Mouse (Mus musculus): ENCODE measurements around the gene Pbx2. TPM values are rescaled to one million over a fixed set of nuclear protein-coding genes. Genes with fewer than 3 reads are reported as not detected.

The Pbx2 gene
- total and polyA plus RNA-seq, 2 experiments from 2014 or later, result 9.6 to 95.6 TPM

GRCm38 (mm10) chr17:34555483-34555882 is 35.6 kb upstream of the Pbx2 start:
- H3K9ac ChIP-seq (replicated peaks; ENCODE audit: low read length, poor library complexity, severe bottlenecking), result no peak overlapping the region
- no peak overlapping the region for H3K4me3 ChIP-seq (ENCODE audit: low read depth, low read length)
- DNase-seq (ENCODE audit: low spot score), result peak; percentile 28
- H3K9me3 ChIP-seq (ENCODE audit: low read length), result no peaks in the 10 kb centered on the region
- H3K27me3 ChIP-seq (ENCODE audit: insufficient read depth, low read length), result 0 out of 2 replicates have a peak, but pooled peaks cover 3% of the 10 kb centered on the region
- 31% methylated on average over 5 of the region's 5 CpGs for WGBS
- H3K4me2 ChIP-seq (ENCODE audit: low read depth, low read length, poor library complexity, severe bottlenecking), result no peak overlapping the region
- no peak overlapping the region for H3K27ac ChIP-seq (ENCODE audit: low read depth, low read length)
- no peaks in the 10 kb centered on the region for H3K36me3 ChIP-seq (ENCODE audit: insufficient read depth, low read length)
- TF ChIP-seq CTCF (IDR thresholded peaks at IDR 0.05), result peak; percentile 87
- H3K4me1 ChIP-seq (ENCODE audit: insufficient read depth, low read length), result no peaks in the 10 kb centered on the region
- ATAC-seq (ENCODE audit: low FRiP score), result no peak

- H3K36me3 ChIP-seq (ENCODE audit: insufficient read depth, low read length), result no peaks in the 10 kb centered on the region
- no peaks in the 10 kb centered on the region for H3K9me3 ChIP-seq (ENCODE audit: low read length)
- H3K4me3 ChIP-seq (ENCODE audit: low read depth, low read length), result no peak overlapping the region
- TF ChIP-seq CTCF (IDR thresholded peaks at IDR 0.05), result no peak
- ATAC-seq (ENCODE audit: low FRiP score) (no peak), DNase-seq (ENCODE audit: low spot score) (no peak)
- 0 out of 2 replicates have a peak, but pooled peaks cover 3% of the 10 kb centered on the region for H3K27me3 ChIP-seq (ENCODE audit: insufficient read depth, low read length)
- H3K4me1 ChIP-seq (ENCODE audit: insufficient read depth, low read length), result no peaks in the 10 kb centered on the region
- WGBS, result 88% methylated on average over 8 of the region's 8 CpGs
- no peak overlapping the region for H3K27ac ChIP-seq (ENCODE audit: low read depth, low read length)
- H3K9ac ChIP-seq (replicated peaks; ENCODE audit: low read length, poor library complexity, severe bottlenecking), result no peak overlapping the region
- H3K4me2 ChIP-seq (ENCODE audit: low read depth, low read length, poor library complexity, severe bottlenecking), result no peak overlapping the region
Observed at GRCm38 (mm10) chr17:34556406-34556805, 34.7 kb upstream of the Pbx2 start.

GRCm38 (mm10) chr17:34557411-34557810 is 33.7 kb upstream of the Pbx2 start:
- no peak overlapping the region for H3K4me2 ChIP-seq (ENCODE audit: low read depth, low read length, poor library complexity, severe bottlenecking)
- ATAC-seq (ENCODE audit: low FRiP score) (no peak), DNase-seq (ENCODE audit: low spot score) (no peak)
- H3K27me3 ChIP-seq (ENCODE audit: insufficient read depth, low read length), result no peaks in the 10 kb centered on the region
- no peak overlapping the region for H3K4me3 ChIP-seq (ENCODE audit: low read depth, low read length)
- H3K4me1 ChIP-seq (ENCODE audit: insufficient read depth, low read length), result no peaks in the 10 kb centered on the region
- no peak for TF ChIP-seq CTCF (IDR thresholded peaks at IDR 0.05)
- no peaks in the 10 kb centered on the region for H3K36me3 ChIP-seq (ENCODE audit: insufficient read depth, low read length)
- no peak overlapping the region for H3K27ac ChIP-seq (ENCODE audit: low read depth, low read length)
- WGBS, result 81% methylated on average over 11 of the region's 11 CpGs
- no peaks in the 10 kb centered on the region for H3K9me3 ChIP-seq (ENCODE audit: low read length)
- H3K9ac ChIP-seq (replicated peaks; ENCODE audit: low read length, poor library complexity, severe bottlenecking), result no peak overlapping the region

GRCm38 (mm10) chr17:34559116-34559515 is 31.9 kb upstream of the Pbx2 start:
- 82% methylated on average over 7 of the region's 7 CpGs for WGBS
- H3K4me3 ChIP-seq (ENCODE audit: low read depth, low read length), result no peak overlapping the region
- no peaks in the 10 kb centered on the region for H3K9me3 ChIP-seq (ENCODE audit: low read length)
- TF ChIP-seq CTCF (IDR thresholded peaks at IDR 0.05), result no peak
- no peak overlapping the region for H3K9ac ChIP-seq (replicated peaks; ENCODE audit: low read length, poor library complexity, severe bottlenecking)
- ATAC-seq (ENCODE audit: low FRiP score), result no peak
- no peaks in the 10 kb centered on the region for H3K27me3 ChIP-seq (ENCODE audit: insufficient read depth, low read length)
- H3K4me1 ChIP-seq (ENCODE audit: insufficient read depth, low read length), result no peaks in the 10 kb centered on the region
- no peak for DNase-seq (ENCODE audit: low spot score)
- no peaks in the 10 kb centered on the region for H3K36me3 ChIP-seq (ENCODE audit: insufficient read depth, low read length)
- no peak overlapping the region for H3K4me2 ChIP-seq (ENCODE audit: low read depth, low read length, poor library complexity, severe bottlenecking)
- no peak overlapping the region for H3K27ac ChIP-seq (ENCODE audit: low read depth, low read length)

GRCm38 (mm10) chr17:34559895-34560294 is 31.2 kb upstream of the Pbx2 start:
- Histone ChIP-seq H3K9ac (replicated peaks; ENCODE audit: low read length, poor library complexity, severe bottlenecking) (no peak overlapping the region), H3K27me3 (ENCODE audit: insufficient read depth, low read length) (no peaks in the 10 kb centered on the region), H3K4me3 (ENCODE audit: low read depth, low read length) (no peak overlapping the region), H3K4me2 (ENCODE audit: low read depth, low read length, poor library complexity, severe bottlenecking) (no peak overlapping the region), H3K27ac (ENCODE audit: low read depth, low read length) (no peak overlapping the region), H3K36me3 (ENCODE audit: insufficient read depth, low read length) (no peaks in the 10 kb centered on the region), H3K9me3 (ENCODE audit: low read length) (no peaks in the 10 kb centered on the region), H3K4me1 (ENCODE audit: insufficient read depth, low read length) (no peaks in the 10 kb centered on the region)
- 29% methylated on average over 13 of the region's 15 CpGs for WGBS
- TF ChIP-seq CTCF (IDR thresholded peaks at IDR 0.05), result no peak
- no peak for DNase-seq (ENCODE audit: low spot score)
- no peak for ATAC-seq (ENCODE audit: low FRiP score)

- ATAC-seq (ENCODE audit: low FRiP score), result no peak
- Histone ChIP-seq H3K27ac (ENCODE audit: low read depth, low read length) (no peak overlapping the region), H3K9ac (replicated peaks; ENCODE audit: low read length, poor library complexity, severe bottlenecking) (no peak overlapping the region), H3K4me3 (ENCODE audit: low read depth, low read length) (no peak overlapping the region), H3K9me3 (ENCODE audit: low read length) (no peaks in the 10 kb centered on the region), H3K27me3 (ENCODE audit: insufficient read depth, low read length) (no peaks in the 10 kb centered on the region), H3K4me1 (ENCODE audit: insufficient read depth, low read length) (no peaks in the 10 kb centered on the region), H3K36me3 (ENCODE audit: insufficient read depth, low read length) (no peaks in the 10 kb centered on the region), H3K4me2 (ENCODE audit: low read depth, low read length, poor library complexity, severe bottlenecking) (no peak overlapping the region)
- DNase-seq (ENCODE audit: low spot score), result no peak
- WGBS, result 92% methylated on average over 6 of the region's 6 CpGs
- no peak for TF ChIP-seq CTCF (IDR thresholded peaks at IDR 0.05)
Observed at GRCm38 (mm10) chr17:34560438-34560837, 30.6 kb upstream of the Pbx2 start.

Measured in midbrain, postnatal 0 days (tissue).